Mouse (Mus musculus): ENCODE measurements around the gene Fancc. TPM values are rescaled to one million over a fixed set of nuclear protein-coding genes. Genes with fewer than 3 reads are reported as not detected.

Fancc gene
- polyA plus RNA-seq, 1 experiment from 2014 or later, result 9.3 TPM

GRCm38 (mm10) chr13:63337239-63337960 lies 159.7 kb downstream of the Fancc start:
- TF ChIP-seq EP300 (optimal IDR thresholded peaks at IDR 0.05) (no peak), CTCF (IDR thresholded peaks at IDR 0.05; ENCODE audit: low read depth) (no peak)
- H3K9me3 ChIP-seq (ENCODE audit: control insufficient read depth, low read length), result no peaks in the 10 kb centered on the region
- no peak overlapping the region for H3K9ac ChIP-seq (ENCODE audit: low read length)
- H3K4me3 ChIP-seq (ENCODE audit: low read depth, low read length), result no peak overlapping the region
- no peak overlapping the region for H3K27ac ChIP-seq (replicated peaks)
- DNase-seq (ENCODE audit: low spot score) (no peak), ATAC-seq (ENCODE audit: low FRiP score, low TSS enrichment) (peak; percentile 34; the same call in 1 of the 2 replicates)
- no peaks in the 10 kb centered on the region for H3K4me1 ChIP-seq (replicated peaks; ENCODE audit: control insufficient read depth, insufficient read depth)
- 62% methylated on average over 8 of the region's 8 CpGs for WGBS
- no peaks in the 10 kb centered on the region for H3K36me3 ChIP-seq (ENCODE audit: control insufficient read depth, insufficient read depth, low read length)
- no peak overlapping the region for H3K4me2 ChIP-seq (replicated peaks; ENCODE audit: low read depth)
- H3K27me3 ChIP-seq (ENCODE audit: control insufficient read depth, insufficient read depth, low read length), result no peaks in the 10 kb centered on the region

- Histone ChIP-seq H3K27me3 (ENCODE audit: control insufficient read depth, insufficient read depth, low read length) (no peaks in the 10 kb centered on the region), H3K4me1 (replicated peaks; ENCODE audit: control insufficient read depth, insufficient read depth) (no peaks in the 10 kb centered on the region), H3K9me3 (ENCODE audit: control insufficient read depth, low read length) (no peaks in the 10 kb centered on the region), H3K4me2 (replicated peaks; ENCODE audit: low read depth) (no peak overlapping the region), H3K27ac (replicated peaks) (peak overlapping the region; percentile 40; the same call in 1 of the 2 replicates), H3K36me3 (ENCODE audit: control insufficient read depth, insufficient read depth, low read length) (no peaks in the 10 kb centered on the region), H3K4me3 (ENCODE audit: low read depth, low read length) (no peak overlapping the region), H3K9ac (ENCODE audit: low read length) (no peak overlapping the region)
- WGBS, result 61% methylated on average over 7 of the region's 7 CpGs
- TF ChIP-seq CTCF (IDR thresholded peaks at IDR 0.05; ENCODE audit: low read depth) (no peak), EP300 (optimal IDR thresholded peaks at IDR 0.05) (no peak)
- ATAC-seq (ENCODE audit: low FRiP score, low TSS enrichment) (0 out of 2 replicates have a peak, but pooled peaks have one; percentile 19), DNase-seq (ENCODE audit: low spot score) (no peak)
Observed at GRCm38 (mm10) chr13:63336335-63336734, 160.7 kb downstream of the Fancc start.

GRCm38 (mm10) chr13:63335421-63336134 lies 161.5 kb downstream of the Fancc start:
- Histone ChIP-seq H3K9me3 (ENCODE audit: control insufficient read depth, low read length) (no peaks in the 10 kb centered on the region), H3K36me3 (ENCODE audit: control insufficient read depth, insufficient read depth, low read length) (no peaks in the 10 kb centered on the region), H3K27ac (replicated peaks) (peak overlapping the region; percentile 40; the same call in 1 of the 2 replicates), H3K9ac (ENCODE audit: low read length) (no peak overlapping the region), H3K4me1 (replicated peaks; ENCODE audit: control insufficient read depth, insufficient read depth) (no peaks in the 10 kb centered on the region), H3K4me2 (replicated peaks; ENCODE audit: low read depth) (no peak overlapping the region), H3K27me3 (ENCODE audit: control insufficient read depth, insufficient read depth, low read length) (no peaks in the 10 kb centered on the region), H3K4me3 (ENCODE audit: low read depth, low read length) (no peak overlapping the region)
- TF ChIP-seq CTCF (IDR thresholded peaks at IDR 0.05; ENCODE audit: low read depth), result peak; percentile 81
- TF ChIP-seq EP300 (optimal IDR thresholded peaks at IDR 0.05), result no peak
- ATAC-seq (ENCODE audit: low FRiP score, low TSS enrichment) (0 out of 2 replicates have a peak, but pooled peaks have one; percentile 11), DNase-seq (ENCODE audit: low spot score) (no peak)
- 71% methylated on average over 4 of the region's 4 CpGs for WGBS

- Histone ChIP-seq H3K9me3 (ENCODE audit: control insufficient read depth, low read length) (no peaks in the 10 kb centered on the region), H3K27me3 (ENCODE audit: control insufficient read depth, insufficient read depth, low read length) (no peaks in the 10 kb centered on the region), H3K36me3 (ENCODE audit: control insufficient read depth, insufficient read depth, low read length) (no peaks in the 10 kb centered on the region), H3K4me1 (replicated peaks; ENCODE audit: control insufficient read depth, insufficient read depth) (peaks cover 3% of the 10 kb centered on the region), H3K9ac (ENCODE audit: low read length) (no peak overlapping the region), H3K27ac (replicated peaks) (no peak overlapping the region), H3K4me2 (replicated peaks; ENCODE audit: low read depth) (no peak overlapping the region), H3K4me3 (ENCODE audit: low read depth, low read length) (no peak overlapping the region)
- TF ChIP-seq EP300 (optimal IDR thresholded peaks at IDR 0.05) (no peak), CTCF (IDR thresholded peaks at IDR 0.05; ENCODE audit: low read depth) (peak; percentile 98)
- ATAC-seq (ENCODE audit: low FRiP score, low TSS enrichment), result no peak
- WGBS, result 31% methylated on average over 4 of the region's 4 CpGs
- DNase-seq (ENCODE audit: low spot score), result peak; percentile 60
Observed at GRCm38 (mm10) chr13:63332576-63333300, 164.3 kb downstream of the Fancc start.

GRCm38 (mm10) chr13:63331379-63331778 lies 165.7 kb downstream of the Fancc start:
- Histone ChIP-seq H3K9ac (ENCODE audit: low read length) (no peak overlapping the region), H3K9me3 (ENCODE audit: control insufficient read depth, low read length) (no peaks in the 10 kb centered on the region), H3K4me1 (replicated peaks; ENCODE audit: control insufficient read depth, insufficient read depth) (peaks cover 3% of the 10 kb centered on the region), H3K27ac (replicated peaks) (no peak overlapping the region), H3K36me3 (ENCODE audit: control insufficient read depth, insufficient read depth, low read length) (no peaks in the 10 kb centered on the region), H3K4me2 (replicated peaks; ENCODE audit: low read depth) (no peak overlapping the region), H3K27me3 (ENCODE audit: control insufficient read depth, insufficient read depth, low read length) (no peaks in the 10 kb centered on the region), H3K4me3 (ENCODE audit: low read depth, low read length) (no peak overlapping the region)
- peak; percentile 94 for TF ChIP-seq CTCF (IDR thresholded peaks at IDR 0.05; ENCODE audit: low read depth)
- no peak for TF ChIP-seq EP300 (optimal IDR thresholded peaks at IDR 0.05)
- ATAC-seq (ENCODE audit: low FRiP score, low TSS enrichment) (no peak), DNase-seq (ENCODE audit: low spot score) (peak; percentile 73)
- WGBS, result 41% methylated on average over 4 of the region's 4 CpGs

All from stomach, postnatal 0 days (tissue).